Mouse (Mus musculus) adrenal gland, adult 18-20 months (tissue): ENCODE measurements around the gene Fxr2. TPM values are rescaled to one million over a fixed set of nuclear protein-coding genes. Genes with fewer than 3 reads are reported as not detected.

ENCODE experiments used
- microRNA-seq, 2 experiments: library from miRNA; unstranded; fragments of <30 nt; microRNA quantifications; one replicate each; pipeline ENCODE4 v1.2.0; 2021; ENCODE audit warnings: borderline number of aligned reads in 2 of 2
- total RNA-seq, 2 experiments: library from RNA; stranded (reverse); gene quantifications; 1 replicate in 1 of 2; 2 replicates in 1 of 2; pipeline ENCODE4 v1.2.3; 2021

Gene Fxr2
- total RNA-seq, 2 experiments from 2014 or later: 83.5 to 90.2 TPM

Small RNAs within 50 kb of the gene (microRNA-seq; reads per million reads assigned to microRNA genes)
- gene Mir1934: 3.3 to 9.8 reads per million in 2 experiments
- gene Mir467f: 0 reads per million in 2 experiments

Other genes starting within 250 kb of the Fxr2 start
- gene Naa38, start 237.5 kb upstream of the Fxr2 start, total RNA-seq: 100 to 1,000 TPM; 139 to 162 TPM
- 10 to 100 TPM; 41.3 to 50.2 TPM for gene Cyb5d1, start 237.4 kb upstream of the Fxr2 start, total RNA-seq
- gene Tmem88, start 234.8 kb upstream of the Fxr2 start, total RNA-seq: 1 to 10 TPM; 7.9 to 8.8 TPM
- gene Kdm6b, start 219.3 kb upstream of the Fxr2 start, total RNA-seq: 10 to 100 TPM; 32.7 to 34.8 TPM
- gene Dnah2, start 83.9 kb upstream of the Fxr2 start, total RNA-seq: under 1 TPM; 0.13 TPM
- under 1 TPM; 0.74 to 0.76 TPM for gene Efnb3, start 72.8 kb upstream of the Fxr2 start, total RNA-seq
- gene Wrap53, start 52.7 kb upstream of the Fxr2 start, total RNA-seq: 10 to 100 TPM in 1 of 2 experiments, 1 to 10 TPM in 1; 9.6 to 10.9 TPM
- 10 to 100 TPM; 48.4 to 53.4 TPM for gene Trp53, start 52.6 kb upstream of the Fxr2 start, total RNA-seq
- 10 to 100 TPM; 32.8 to 39.8 TPM for gene Atp1b2, start 27.0 kb upstream of the Fxr2 start, total RNA-seq
- gene Shbg, start 15.1 kb upstream of the Fxr2 start, total RNA-seq: not detected
- gene Sat2, start 11.0 kb upstream of the Fxr2 start, total RNA-seq: 1 to 10 TPM; 5.9 to 6.5 TPM
- gene Sox15, start 22.3 kb downstream of the Fxr2 start, total RNA-seq: not detected
- gene Mpdu1, start 29.7 kb downstream of the Fxr2 start, total RNA-seq: 100 to 1,000 TPM in 1 of 2 experiments, 10 to 100 TPM in 1; 95.7 to 117 TPM
- gene Cd68, start 33.2 kb downstream of the Fxr2 start, total RNA-seq: 10 to 100 TPM; 20.5 to 36.7 TPM
- gene Eif4a1, start 39.4 kb downstream of the Fxr2 start, total RNA-seq: 100 to 1,000 TPM; 584 to 655 TPM
- 10 to 100 TPM; 69.0 to 79.8 TPM for gene Senp3, start 49.1 kb downstream of the Fxr2 start, total RNA-seq
- 1 to 10 TPM; 2.8 to 5.3 TPM for gene Tnfsf13, start 52.8 kb downstream of the Fxr2 start, total RNA-seq
- 10 to 100 TPM; 23.7 to 26.2 TPM for gene Tnfsf12, start 62.9 kb downstream of the Fxr2 start, total RNA-seq
- 1 to 10 TPM; 3.6 to 4.9 TPM for gene Tnfsfm13, start 63.1 kb downstream of the Fxr2 start, total RNA-seq
- gene Polr2a, start 125.6 kb downstream of the Fxr2 start, total RNA-seq: 10 to 100 TPM; 55.4 to 79.7 TPM
- not detected for gene Slc35g3, start 129.0 kb downstream of the Fxr2 start, total RNA-seq
- gene Zbtb4, start 132.9 kb downstream of the Fxr2 start, total RNA-seq: 10 to 100 TPM; 48.2 to 71.4 TPM
- gene Chrnb1, start 163.0 kb downstream of the Fxr2 start, total RNA-seq: 1 to 10 TPM; 1.3 to 3.9 TPM
- 10 to 100 TPM in 1 of 2 experiments, 1 to 10 TPM in 1; 3.0 to 13.0 TPM for gene Fgf11, start 168.9 kb downstream of the Fxr2 start, total RNA-seq
- under 1 TPM; 0.36 to 0.51 TPM for gene Tmem102, start 172.6 kb downstream of the Fxr2 start, total RNA-seq
- not detected for gene Gm39566, start 182.3 kb downstream of the Fxr2 start, total RNA-seq
- gene Spem2, start 185.5 kb downstream of the Fxr2 start, total RNA-seq: not detected
- gene Spem1, start 189.2 kb downstream of the Fxr2 start, total RNA-seq: not detected
- 10 to 100 TPM; 19.7 to 24.9 TPM for gene Nlgn2, start 204.8 kb downstream of the Fxr2 start, total RNA-seq
- 100 to 1,000 TPM; 145 TPM for gene Tmem256, start 205.5 kb downstream of the Fxr2 start, total RNA-seq
- 10 to 100 TPM; 38.2 to 46.2 TPM for gene Plscr3, start 213.4 kb downstream of the Fxr2 start, total RNA-seq
- gene Tnk1, start 225.7 kb downstream of the Fxr2 start, total RNA-seq: under 1 TPM in 1 of 2 experiments, not detected in 1; 0.38 TPM
- not detected for gene Tmem95, start 245.0 kb downstream of the Fxr2 start, total RNA-seq
- 1 to 10 TPM; 3.6 to 6.0 TPM for gene Kctd11, start 248.4 kb downstream of the Fxr2 start, total RNA-seq